Mouse (Mus musculus) kidney, adult 11 months (tissue): ENCODE measurements around the gene Gng12.
A peak's percentile ranks its signal among the peaks of the same experiment; 100 is the strongest.

Experiments used
- DNase-seq: peaks from one replicate; pipeline ENCODE4 v3.0.0; 2022

Gene Gng12

DNA sequence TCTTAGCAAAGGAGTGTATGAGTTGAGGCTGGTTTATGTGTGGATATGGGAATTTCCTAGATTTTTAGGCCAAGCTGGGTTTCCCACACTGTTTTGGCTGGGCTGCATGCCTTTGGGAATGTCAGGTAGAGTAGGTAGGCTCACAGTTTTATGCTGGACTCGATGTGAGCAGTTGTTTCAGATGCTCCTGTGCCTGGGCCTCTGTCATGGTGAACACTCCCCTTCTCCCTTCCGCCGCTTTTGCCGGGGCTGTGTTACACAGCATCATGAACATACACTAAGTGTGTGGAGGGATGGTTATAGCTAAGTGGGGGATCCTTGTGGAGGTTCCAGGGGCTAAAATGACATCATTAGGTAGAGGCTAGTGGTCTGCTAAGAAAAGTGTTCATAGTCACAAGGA is 24.6 kb downstream of the Gng12 start:
- no peak for DNase-seq

DNA sequence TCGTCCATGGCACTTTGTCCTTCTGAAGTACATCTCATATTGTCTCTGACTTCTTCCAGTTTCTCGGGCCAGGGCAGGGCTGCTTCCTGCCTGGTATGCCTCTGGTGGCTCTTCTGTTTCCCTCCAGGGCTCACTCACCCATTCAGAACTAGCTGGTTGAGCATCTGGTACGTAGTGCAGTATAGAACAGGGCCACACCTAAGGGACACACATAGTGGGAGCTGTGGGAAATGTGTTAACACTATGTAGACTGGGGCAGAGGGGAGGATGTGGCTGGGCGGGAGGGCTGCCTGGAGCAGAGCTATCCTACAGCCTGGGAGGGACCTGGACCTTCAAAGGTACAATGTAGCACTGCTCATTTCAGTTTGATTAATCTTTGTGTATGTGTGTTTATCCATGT is 25.6 kb downstream of the Gng12 start:
- DNase-seq, result no peak

DNA sequence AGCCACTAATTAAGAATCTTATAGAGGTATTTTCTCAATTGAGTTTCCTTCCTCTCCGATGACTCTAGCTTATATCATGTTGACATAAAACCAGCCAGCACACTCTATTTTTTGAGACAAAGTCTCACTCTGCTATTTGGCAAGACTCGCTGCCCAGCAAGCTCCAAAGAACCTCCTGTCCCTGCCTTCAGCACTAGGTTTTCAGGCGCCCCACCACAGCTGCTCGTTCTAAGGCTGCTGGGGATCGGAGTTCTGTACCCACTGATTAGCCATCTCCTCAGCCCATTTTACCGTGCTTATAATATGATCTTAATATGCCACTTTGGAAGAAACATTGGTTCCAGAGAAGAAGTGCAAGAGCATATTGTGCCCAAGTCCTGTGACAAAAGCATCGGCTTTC is 26.3 kb downstream of the Gng12 start:
- no peak for DNase-seq

DNA sequence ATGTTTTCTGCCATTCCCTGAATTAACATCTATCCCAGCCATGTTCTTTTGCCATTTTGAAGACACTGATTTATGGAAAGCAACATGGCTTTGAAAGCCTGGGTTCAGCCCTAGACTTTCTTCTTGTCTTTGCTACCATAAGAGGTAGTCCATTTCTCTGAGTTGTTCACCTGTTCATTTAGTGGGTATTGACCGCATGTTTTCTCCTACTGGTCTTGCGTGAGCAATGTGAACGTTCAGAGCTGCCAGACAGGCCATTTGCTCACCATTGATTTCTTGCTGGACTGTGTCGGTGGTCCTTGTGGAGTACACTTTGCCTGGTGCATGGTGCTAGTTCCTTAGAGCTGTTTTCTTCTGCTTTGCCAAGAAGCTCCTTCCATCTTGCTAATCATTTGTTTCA is 27.7 kb downstream of the Gng12 start:
- DNase-seq, result no peak

DNA sequence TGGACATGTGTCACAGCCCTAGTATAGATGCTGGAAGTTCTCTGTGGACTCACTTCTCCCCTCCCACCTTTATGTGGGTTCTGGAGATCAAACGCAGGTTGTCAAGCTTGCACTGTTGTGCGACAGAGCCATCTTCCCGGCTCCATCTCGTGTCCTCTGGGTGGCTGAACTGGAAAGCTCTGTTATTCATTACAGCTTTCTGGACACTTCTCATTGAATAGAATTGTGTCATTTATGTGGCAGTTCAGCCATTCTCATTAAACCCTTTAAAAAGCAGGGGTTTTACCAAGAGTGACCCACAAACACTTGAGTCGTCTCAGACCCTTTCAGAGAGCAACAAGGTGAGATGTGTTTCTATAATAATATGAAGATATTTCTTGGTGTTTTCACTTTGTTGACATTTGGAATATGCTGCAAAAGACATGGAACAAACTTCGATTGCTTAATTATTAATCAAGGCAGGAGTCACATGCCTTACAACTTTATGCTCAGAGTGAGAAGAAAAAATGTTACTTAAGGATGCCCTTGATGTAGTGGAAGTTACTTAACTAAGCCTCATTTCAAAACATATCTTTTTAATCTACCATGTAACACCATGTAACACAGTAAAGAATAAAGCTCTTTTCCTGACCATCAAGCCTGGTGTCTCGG is 28.2 kb downstream of the Gng12 start:
- no peak for DNase-seq

DNA sequence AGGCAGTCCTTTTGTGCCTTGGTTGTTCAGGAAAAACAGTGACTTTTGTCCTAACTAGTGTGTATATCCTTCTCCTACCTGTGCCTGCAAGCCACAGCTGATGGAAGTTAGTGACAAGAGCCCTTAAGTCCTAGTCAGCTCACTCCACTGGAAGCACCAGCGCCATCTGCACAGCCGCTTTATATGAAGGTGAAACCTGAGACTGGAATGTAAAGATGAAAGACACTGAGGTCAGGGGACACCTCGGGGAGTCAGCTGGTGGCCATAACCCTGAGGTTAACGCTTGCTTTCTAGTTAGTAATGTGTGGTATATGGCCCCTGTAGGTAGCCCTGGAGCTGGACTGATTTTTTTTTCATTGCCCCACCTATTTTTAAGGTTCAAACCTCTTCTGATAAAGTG is 30.1 kb downstream of the Gng12 start:
- DNase-seq, result no peak

DNA sequence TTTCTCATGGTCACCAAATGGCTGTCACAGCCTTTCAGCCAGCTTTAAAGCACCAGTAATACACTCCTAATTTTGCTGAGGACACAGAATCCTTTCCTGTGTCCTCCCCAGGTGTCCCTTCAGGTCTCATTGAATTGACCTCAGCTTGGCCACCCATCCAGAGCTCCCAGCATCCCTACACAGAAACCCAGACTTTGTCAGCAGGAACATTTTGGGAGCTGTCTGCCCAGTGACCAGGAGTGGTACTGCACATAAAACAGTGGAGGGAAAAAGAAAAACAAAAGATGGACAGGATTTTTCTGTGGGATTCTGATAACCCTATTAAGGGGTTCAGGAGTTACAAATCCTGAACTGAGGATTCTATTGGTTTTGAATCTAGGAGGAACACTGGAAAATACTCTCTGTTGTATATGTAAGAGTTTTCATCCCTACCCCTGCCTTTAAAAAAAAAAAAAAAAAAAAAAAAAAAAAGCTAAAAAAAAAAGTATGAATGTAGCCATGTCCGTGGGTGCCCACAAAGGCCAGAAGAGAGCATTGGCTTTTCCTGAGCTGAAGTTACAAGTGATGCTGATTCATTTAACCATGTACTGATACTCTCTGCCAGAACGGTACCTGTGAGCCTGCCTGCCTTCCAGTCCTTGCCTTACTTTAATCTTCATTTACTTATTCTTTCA is 32.9 kb downstream of the Gng12 start:
- no peak for DNase-seq

DNA sequence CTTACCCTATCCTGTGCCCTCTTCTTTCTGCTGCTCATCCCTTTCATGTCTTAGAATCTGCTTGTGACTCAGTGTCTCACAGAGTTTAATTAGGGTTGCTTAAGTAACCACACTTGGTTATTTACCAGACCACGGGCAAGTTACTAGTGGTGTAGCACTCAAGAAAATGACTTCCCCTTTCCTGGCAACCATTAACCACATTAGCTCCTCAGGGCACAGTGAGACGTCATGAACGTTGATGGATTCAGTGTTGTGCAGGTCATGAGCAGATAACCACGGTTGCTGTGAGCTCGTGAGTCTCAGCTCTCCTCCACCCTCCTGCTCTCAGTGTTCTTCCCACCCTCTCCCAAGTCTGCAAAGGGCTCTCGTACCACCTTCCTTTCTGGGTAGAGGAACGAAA is 33.5 kb downstream of the Gng12 start:
- DNase-seq, result peak; percentile 68

DNA sequence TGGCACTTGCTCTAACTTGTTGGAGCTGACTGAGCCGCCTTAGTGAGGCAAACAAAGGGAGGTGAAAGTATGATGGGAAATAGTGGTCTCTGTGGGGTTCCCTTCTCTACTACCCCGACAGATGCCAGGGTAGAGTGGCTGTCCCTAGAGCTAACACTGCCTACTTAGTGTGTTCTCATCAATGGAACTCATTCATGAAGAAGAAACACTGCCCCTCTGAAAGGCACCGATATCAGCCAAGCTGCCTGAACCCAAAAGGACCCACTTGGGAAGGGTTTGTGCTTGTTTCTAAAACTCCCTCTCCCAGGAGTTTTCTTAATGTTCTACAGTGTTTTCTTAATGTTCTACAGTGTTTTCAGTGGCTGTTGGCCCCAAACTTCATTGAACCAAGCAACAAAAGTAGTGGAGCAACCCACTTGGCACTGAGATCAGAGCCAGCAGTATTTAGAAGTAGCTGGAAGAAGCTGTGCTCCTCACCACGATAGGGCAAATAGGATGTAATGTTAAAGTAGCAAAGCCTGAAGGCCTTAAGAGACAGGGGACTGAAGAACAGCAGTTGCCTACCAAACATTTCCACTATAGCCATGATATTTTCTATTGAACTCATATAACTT is 36.1 kb downstream of the Gng12 start:
- DNase-seq, result no peak

DNA sequence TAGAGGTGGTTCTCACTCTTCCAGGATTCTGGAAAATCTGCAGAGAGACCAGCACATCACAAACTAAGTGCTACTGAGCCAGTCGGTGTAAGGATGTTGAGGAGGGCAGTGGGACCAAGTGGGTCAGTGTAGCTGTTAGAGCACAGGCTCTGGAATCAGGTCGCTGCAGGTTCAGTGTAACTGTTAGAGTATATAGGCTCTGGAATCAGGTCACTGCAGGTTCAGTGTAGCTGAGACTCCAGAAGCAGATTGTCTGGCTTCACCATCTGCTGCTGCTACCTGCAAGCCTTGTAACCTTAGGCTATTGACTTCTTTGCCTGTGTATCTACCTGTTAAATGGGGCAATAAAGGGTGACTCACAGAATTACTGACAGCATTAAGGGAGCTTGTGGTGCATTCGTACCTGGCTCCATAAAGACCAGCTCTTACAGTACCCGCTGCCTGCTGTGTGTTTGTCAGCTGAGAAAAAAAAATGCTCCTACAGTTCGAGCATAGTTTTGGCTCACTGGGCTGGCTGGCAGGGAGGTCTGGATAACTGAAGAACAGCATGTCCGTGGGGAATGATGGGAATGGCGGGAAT is 44.5 kb downstream of the Gng12 start:
- no peak for DNase-seq

DNA sequence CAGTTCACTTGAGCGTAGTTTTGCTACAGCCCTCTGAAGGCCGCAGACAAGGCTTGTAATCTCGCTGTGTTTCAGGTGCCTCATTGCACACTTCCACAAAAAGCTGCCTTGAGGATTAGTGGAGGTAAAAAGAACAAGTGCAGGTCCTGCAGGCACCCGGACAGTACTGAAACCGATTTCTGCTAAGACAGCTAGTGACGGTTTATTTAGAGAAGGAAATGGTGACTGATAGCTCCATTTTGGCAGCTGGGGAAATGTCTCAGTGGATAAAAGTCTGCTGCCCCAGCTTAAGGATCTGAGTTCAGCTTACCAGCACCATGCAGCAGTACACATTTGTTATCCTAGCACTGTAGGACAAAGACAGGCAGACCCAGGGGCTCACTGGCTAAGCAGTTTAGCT is 45.6 kb downstream of the Gng12 start:
- DNase-seq, result no peak

DNA sequence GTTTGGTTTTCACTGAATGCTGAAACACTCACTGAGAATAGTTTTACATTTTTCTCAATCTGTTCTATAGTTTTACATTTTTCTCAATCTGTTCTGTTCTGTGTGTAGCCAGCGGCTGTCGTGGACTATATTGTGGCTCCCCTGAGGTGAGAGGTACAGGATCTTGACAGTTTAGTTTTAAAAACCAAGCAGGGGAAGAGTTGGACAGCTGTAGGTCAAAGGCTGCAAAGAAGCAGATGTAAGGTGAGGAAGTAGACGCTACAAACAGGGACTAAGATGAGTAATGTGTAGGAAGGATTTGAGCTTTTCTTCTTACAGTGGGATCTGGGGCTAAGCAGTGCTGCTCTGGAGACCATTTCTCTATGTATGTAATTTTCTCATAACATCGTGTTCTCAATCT is 46.6 kb downstream of the Gng12 start:
- DNase-seq, result no peak

DNA sequence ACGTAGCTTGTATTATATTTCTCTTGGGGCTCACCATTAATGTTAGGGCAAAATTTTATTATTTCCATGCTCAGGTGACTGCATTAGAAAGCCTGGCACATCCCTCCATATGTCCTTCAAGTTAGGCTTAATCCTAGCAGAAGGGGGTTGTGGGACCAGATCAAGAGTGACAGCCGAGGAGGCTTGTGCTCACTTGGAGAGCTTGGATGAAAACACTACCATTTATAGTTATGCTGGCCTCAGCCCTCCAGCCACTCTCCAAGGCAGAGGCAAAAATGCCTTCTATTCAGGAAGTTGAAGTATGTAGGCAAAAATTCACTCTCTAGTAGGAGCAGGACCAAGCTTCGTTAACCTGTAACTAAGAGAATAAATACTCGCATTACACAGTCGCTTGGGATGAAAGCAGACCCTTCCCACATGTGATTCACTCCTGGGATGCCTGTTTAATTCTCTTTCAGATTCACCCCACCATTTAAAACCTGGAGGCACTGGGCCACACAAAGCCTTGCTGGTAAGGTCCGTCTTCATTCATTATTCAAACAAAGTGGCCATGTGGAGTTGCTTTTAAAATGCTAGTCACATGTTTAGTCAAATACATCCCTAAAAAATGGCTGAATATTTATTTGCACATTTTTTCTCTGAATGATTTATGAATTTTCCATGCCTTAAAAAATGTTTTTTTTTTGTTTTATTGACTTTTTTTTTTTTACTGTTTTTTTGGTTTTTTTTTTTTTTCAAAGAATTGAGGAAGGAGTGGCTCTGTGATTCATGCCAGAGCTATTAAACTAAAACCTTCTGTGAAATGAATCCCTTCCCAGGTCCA is 47.4 kb downstream of the Gng12 start:
- DNase-seq, result no peak

DNA sequence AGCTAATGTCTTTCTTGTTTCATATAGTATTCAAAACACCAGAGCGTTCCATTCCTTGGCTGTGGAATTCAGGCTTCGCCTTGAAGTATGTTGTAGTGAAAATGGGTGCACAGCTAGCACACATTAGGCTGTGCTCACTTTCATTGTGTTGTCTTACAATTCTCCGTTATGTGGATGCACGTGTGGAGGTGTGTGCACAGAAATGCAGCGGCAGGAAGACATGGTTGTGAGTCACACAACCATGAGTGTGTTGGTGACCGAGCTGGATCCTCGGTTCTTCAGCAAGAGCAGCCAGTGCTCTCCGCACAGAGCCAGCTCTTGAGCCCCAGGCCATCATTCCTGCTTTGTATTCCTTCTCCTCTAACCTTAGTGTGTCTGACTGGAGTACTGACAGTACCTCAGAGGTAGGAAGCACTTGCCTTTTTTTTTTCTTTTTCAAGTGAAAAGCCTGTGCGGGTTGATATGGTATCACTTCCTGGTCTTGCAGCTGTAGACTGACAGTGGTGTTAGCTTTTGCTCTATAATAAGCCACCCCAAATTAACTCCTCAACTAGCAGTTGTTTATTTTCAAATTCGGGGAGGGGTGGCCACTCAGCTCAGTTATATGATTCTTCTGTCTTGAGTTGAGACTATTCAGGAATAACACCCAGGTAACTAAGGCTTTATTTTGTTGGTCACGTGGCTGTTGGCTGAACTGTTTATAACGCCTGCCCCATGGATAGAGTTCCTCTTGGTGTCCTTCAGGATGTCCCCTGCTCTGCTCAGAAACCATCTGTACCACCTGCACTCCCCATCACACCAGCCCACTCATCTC is 48.2 kb downstream of the Gng12 start:
- no peak for DNase-seq

DNA sequence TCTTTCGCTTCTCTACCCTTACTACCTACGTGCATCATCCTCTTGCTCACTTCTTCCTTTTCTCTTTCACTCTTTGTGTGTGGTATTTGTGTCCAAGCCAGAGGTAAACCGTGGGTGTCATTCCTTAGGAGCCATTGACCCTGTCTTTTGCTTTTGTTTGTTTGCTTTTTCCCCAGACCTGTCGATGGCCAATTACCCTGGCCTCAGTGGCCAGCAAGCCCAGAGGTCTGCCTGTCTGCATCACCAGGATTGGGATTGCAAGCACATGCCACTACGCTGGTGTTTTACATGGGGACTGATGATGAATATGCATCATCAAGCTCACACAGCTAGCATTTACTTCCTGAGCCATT is 48.8 kb downstream of the Gng12 start:
- no peak for DNase-seq

DNA sequence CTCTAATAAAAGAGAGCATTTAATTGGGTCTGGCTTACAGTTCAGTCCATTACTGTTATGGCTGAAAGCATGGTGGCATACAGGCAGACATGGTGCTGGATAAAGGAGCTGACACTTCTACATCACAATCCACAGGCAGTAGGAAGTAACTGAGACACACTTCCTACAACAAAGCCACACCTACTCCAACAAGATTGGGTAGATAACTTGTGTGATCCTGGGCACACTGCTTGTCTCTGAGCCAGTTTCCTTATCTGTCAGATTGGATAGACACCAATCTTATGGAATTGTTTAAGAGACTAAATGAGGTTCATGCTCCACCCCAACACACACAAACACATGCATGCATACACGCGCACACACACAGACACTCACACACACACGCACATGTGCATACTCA is 51.9 kb downstream of the Gng12 start:
- DNase-seq, result no peak

DNA sequence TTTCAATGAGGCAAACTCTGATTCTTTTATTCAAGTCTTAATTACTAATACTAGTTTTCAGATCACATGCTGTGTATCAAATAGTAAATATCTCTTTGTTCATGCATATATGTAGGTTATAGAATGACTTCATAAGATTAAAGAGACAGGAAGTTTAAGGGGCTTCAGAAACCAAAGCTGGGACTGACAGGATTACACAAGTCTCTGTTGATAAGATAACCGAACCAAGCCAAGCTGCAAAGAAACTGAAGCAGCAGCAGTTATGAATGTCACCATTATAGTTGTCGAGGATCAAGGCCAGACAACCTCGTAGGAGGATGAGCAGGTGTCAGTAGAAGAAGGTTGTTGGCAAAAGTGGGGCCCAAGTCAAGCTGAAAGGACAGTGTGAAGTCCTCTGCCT is 52.7 kb downstream of the Gng12 start:
- DNase-seq, result no peak

DNA sequence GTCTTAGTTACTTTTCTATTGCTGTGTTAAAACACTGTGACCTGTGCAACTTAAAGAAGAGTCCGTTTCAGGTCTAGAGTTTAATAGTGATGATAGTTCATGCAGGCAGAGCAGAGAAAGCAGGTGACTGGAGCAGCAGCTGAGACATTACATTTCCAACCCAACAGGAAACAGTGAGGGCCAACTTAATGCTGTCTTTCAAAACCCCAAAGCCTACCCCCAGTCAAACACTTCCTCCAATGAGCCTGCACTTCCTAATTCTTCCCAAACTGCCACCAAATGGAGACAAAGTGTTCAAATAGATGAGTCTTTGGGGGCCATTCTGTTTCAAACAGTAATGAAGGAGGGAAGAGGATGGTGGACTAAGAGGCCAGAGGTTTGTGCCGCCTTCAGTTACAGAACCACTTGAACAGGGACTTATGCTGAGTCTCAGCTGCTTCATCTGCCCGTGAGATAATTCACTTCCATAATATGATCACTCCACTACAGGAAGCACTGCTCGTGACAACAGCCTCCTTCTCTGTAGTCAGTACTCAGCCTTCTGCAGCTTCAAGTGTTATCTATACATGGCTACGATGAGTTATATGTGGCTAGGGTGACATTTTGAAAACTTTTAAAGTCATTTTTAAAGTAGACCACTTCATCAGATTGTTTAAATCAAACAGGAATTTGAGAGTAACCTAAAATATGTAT is 55.7 kb downstream of the Gng12 start:
- DNase-seq, result no peak

DNA sequence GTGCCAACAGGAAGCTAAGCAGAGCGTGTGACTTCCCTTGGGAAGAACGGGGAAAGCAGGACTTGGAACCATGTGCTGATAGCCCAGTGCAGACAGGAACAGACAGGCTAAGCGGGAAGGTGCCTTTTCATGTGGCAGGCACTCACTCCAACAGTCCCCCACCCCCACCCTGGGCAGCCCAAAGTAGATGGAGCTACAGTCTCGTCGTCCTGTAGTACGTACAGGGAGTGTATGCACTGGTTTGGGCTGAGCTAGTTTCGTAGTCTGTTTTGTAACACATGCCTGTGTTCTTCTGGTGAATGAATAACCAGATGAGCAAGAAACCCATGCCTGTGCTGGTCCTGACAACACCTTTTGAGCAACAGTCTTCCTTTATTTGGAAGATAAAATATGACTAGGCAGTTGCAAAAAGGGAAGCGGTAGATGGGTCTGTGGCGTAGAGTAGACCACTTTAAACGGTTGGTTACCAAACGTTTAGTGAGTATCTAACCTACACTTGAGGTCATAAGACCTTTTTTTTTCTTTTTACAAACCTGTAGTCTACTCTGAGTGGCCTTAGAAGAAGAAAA is 57.8 kb downstream of the Gng12 start:
- DNase-seq, result peak; percentile 70

DNA sequence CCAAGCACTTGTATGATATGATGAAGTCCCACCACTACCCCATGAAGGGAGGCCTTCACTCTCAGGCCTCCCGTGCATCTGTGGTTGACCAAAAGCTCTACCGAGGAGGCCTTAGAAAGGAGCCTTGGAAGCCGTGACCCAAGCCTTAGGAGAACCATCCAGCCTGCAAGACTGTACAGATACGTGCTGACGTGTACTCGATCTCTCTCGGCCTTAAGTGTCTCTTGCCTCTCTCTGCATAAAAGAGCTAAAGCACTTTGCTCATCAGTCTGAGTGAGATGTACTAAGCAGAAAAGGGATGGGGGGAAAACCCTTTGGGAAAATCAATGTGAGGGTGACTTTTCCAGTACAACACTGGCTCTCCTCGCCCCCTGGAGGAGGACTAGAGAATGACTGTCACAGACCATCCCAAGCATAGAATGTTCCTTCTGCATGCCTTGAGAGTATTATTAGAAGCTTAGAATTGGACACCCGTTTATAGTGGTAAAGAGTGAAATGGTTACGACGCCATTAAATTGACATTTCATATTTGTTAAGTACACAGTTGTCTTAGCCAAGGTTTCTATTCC is 59.0 kb downstream of the Gng12 start:
- DNase-seq, result no peak
